Mouse (Mus musculus) right cerebral cortex, postnatal 25 days (tissue): ENCODE measurements around the gene Mrpl27.
A peak's percentile ranks its signal among the peaks of the same experiment; 100 is the strongest.
"Not testable (repeated sequence)": the region's sequence is repeated elsewhere in the genome, so short reads cannot be mapped to it uniquely, and the experiment has no call there.

ENCODE experiments used
- DNase-seq: peaks from one replicate; pipeline ENCODE4 v3.0.0; 2022

The Mrpl27 gene

DNA sequence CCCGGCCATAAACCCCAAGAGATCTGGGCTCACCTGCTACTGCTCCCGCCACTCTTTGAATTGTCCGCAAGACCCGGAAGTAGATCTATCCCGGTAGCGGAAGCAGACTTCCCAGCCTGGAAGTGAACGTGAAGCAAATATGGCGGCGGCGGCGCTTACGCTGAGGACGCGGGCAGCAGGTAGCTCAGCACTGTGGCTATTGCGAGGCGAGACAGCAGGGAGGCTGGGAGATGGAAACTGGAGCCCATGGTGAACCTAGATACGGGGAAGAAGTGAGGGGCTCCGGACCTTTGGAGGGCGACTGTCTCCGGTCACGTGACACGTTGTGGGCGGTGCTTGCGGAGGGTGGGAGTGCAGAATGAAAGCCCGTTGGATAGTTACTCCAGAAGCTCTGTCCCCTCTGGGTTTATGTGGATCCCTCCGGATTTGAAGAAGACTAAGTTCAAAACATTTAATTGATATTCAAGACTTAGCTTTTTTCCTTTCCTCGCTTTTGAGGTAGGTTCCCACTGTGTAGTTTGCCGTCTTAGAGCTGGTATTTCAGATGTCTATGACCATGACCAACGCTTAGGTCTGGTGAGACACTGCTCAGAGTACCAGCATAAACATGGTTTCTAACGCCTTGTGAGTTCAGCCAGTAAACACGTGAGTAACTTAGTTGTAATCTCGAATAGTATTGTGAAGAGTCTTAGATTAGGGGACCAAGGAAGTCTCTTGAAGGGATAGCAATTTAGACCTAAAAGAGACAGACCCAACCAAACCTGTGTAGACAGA is at the start of gene Mrpl27, which contains the start of gene Eme1:
Mrpl27 (plus strand) TSS at position 105 of the 774 bp plus-strand sequence.
Eme1 (minus strand) TSS at position 302 of the 774 bp plus-strand sequence.
- DNase-seq, result peak; percentile 87

DNA sequence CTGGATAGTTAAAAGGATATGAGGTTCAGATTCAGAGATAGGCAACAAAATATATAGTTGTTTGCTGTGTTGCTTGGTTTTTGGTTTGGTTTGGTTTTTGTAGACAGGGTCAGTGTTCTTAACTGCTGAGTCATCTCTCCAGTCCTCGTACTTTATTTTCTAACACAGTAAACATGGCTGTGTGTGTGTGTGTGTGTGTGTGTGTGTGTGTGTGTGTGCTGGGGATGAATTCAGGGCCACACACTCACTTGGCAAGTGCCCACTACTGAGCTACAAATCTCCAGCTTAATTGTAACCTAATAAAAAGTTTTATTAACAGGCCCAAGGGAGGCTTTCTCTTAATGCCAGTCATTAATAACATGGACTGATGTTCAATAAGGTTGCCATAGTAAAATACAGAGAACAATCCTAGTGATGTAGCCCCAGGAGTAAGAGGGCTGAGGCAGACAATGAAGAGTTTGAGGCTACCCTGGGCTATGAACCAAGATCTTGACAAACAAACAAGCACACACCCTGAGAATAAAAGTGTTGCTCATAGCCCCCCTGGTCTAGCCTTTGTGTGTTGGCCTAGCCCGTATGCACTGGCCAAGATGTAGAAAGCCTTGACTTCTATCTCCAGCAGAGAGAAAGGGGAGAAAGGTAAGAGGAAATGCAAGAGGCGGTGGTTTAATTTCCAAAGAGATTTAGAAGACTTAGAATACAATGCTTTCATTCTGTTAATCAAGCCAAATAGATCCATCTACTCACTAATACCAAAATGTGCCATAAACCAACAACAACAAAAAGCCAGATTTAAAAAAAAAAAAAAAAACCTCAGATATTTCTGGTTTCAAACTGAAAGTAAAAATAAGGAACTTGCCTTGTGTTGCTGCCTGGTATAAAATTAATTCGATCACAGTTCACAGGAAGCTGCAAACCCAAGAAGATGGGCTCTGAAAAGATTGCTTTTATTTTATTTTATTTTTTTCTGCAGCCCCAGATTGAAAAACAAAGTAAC is 42.5 kb upstream of the Mrpl27 start:
- no peak for DNase-seq

DNA sequence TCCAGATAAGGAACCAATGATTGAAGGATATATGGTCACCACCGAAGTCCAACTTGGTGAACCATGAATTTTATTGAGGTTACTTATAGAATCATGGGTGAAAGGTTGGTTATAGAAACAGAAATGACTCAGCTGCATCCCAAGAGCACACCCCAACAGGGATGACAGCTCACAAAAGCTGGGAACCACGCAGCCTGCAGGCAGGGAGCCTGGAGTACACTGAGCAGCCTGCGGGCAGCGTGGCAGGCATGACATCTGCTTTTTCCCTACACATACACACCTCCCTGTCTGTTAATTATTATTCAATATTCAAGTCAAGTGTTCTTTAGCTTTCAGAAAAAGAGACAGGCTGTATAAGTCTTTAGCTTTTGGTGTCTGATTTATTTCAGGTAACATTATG is 39.0 kb upstream of the Mrpl27 start:
- no peak for DNase-seq

GRCm38 (mm10) chr11:94615494-94615893 is 38.1 kb upstream of the Mrpl27 start:
- DNase-seq, result no peak

DNA sequence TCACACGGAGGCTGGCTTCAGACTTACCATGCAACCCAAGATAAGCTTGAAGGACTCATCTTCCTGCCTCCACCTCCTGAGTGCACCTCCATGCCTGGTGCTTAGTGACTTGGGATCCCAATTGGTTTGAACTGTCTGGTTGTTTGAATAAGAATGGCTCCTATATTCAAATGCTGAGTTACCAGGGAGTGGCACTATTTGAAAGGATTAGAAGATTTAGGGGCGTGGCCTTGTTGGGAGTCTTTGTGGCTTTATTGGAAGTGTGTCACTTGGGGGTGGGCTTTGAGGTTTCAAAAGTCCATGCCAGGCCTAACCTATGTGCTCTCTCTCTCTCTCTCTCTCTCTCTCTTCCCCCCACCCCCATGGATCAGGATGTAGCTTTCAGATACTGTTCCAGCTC is 35.9 kb upstream of the Mrpl27 start:
- DNase-seq, result no peak

- no peak for DNase-seq
Measured at GRCm38 (mm10) chr11:94620766-94621457, 32.7 kb upstream of the Mrpl27 start.

GRCm38 (mm10) chr11:94621458-94621852 is 32.1 kb upstream of the Mrpl27 start:
- no peak for DNase-seq

DNA sequence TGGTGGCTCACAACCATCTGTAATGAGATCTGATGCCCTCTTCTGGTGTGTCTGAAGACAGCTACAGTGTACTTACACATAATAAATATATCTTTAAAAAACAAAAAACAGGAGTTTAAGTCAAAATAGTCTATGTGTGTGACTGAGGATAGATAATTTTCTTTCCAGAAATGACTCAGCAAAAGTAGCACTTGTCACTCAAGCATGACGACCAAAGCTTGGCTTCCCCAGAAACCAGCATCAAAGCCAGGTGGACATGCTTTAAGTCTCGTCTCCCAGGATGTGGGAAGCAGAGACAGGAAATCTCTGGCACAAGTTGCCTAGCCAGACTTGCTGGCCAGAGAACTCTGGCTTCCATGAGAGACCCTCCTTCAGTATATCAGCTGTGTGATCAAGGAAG is 31.4 kb upstream of the Mrpl27 start:
- no peak for DNase-seq

GRCm38 (mm10) chr11:94629199-94629883 is 24.2 kb upstream of the Mrpl27 start, which contains the start of gene Lrrc59:
Lrrc59 (plus strand) TSS chr11:94629767.
- DNase-seq, result peak; percentile 95

- no peak for DNase-seq
Measured at GRCm38 (mm10) chr11:94629884-94630198, 23.7 kb upstream of the Mrpl27 start.

DNA sequence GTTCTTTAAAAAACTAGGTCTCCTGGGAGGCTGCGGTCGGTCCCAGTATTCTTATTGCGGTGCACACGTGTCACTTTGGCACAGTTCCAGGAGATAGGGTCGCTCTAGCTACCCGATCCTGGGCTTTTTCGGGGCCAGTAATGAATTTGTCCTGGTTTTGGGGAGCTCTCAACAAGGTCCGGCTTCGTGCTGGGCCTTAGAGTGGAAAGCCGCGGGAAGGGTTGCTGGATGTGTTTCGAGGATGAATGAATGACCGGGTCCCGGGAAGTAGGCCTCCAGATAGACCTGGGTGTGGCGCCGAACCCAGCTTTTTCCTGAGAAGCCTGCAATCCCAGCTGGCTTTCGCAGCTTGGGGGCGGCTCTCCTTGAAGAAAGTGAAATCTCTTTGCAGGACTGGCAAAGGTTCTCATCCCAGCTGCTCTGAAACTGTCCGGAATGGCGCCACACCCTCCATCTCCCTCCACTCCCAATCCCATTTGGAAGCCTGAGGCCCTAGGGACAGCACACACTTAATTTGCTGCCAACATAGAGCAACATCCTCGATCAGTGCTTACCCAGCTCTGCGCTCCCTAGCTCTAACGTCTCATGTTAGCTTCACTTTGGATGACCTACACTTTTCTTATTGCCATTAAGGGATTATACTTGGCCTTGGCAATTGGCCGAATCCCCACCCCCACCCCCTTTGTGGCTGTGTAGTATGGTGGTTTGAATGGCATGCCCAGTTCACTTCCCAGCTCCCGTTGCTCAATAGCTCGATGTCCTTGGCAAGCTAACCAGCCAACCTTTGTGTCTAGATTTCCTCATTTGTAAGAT is 23.2 kb upstream of the Mrpl27 start:
- DNase-seq, result peak; percentile 23

- no peak for DNase-seq
Measured at GRCm38 (mm10) chr11:94631969-94632368, 21.6 kb upstream of the Mrpl27 start.

- DNase-seq, result no peak
Measured at GRCm38 (mm10) chr11:94632988-94633387, 20.6 kb upstream of the Mrpl27 start.

DNA sequence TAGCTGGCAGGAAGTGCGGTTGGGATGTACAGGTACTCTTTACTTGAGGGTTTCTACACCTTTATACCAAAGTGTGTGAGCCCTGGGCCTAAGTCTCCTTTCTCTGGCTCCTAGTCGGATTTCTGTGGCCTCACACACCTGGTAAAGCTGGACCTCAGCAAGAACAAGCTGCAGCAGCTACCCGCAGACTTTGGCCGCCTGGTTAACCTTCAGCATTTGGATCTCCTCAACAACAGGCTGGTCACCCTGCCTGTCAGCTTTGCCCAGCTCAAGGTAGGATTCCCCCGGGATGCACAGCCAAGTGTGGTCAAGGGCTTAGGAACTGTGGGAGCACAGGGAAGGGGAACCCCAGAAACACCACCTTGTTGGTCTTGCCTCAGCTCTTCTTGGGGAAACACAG is 19.1 kb upstream of the Mrpl27 start:
- DNase-seq, result no peak

- no peak for DNase-seq
Measured at GRCm38 (mm10) chr11:94644461-94645219, 8.9 kb upstream of the Mrpl27 start.

DNA sequence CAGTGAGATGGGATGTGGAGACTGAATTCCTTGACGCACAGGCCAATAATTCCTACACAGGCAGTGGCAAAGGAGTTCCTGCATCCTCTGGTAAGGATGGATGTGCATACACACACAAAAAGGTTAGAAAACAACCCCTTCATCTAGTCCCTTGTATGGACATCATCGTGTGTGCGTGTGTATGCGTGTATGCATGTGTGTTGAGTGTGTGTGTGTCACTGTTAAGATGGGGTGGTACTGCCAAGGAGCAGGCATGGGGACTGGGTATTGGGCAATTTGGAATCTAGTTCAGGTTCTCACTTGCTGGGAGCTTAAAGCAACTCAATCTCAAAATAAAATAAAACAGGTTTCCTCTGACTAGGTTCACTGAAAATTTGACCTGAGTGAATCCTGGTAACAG is 7.1 kb upstream of the Mrpl27 start:
- no peak for DNase-seq

- DNase-seq, result not testable (repeated sequence)
Measured at GRCm38 (mm10) chr11:94651241-94651640, 2.3 kb upstream of the Mrpl27 start.

DNA sequence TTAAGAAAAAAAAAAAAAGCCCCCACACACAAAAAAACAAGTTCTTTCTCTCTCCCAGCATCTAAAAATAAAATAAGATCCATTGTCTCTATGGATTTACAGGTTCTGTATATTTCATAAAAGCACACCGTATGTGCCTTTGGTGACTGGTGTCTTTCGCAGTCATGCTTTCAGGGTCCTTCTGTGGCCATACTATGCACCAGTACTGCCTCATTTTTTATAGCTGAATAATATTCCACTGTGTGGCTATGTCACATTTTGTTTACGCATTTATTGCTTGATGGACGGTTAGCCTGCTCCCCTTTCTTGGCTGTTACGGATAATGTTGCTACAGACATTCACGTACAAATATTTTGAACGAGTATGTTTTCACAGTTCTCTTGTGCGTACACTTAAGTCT is 594 bp upstream of the Mrpl27 start:
- no peak for DNase-seq

GRCm38 (mm10) chr11:94661344-94661743 is 7.8 kb downstream of the Mrpl27 start:
- no peak for DNase-seq

GRCm38 (mm10) chr11:94665281-94665680 is 11.7 kb downstream of the Mrpl27 start:
- DNase-seq, result no peak

DNA sequence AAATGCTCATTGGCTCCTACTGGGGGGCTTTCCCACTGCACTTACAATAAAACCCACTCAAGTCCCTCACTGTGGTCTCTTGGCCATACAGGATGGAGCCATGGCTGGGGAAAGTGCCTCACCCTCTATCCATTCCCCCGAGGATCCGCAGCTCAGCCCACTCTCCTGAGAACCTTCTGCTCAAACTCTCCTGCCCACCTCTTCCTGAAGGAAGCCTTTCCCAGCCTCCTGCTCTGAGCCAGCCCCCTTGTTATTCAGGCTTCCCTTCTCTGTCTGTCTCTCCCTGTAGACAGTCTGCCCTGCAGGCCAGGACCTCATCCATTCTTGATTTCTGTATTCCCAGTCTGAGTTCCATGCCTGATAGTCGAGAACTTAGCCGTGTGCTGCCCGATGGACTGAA is 21.4 kb downstream of the Mrpl27 start:
- DNase-seq, result no peak
